Mouse (Mus musculus): ENCODE data around the gene Tmpo.
"Not testable (repeated sequence)": the region's sequence is repeated elsewhere in the genome, so short reads cannot be mapped to it uniquely, and the experiment has no call there.

The Tmpo gene

GRCm38 (mm10) chr10:91185721-91186120, 4.6 kb upstream of the Tmpo start:
- DNase-seq (ENCODE audit: low read depth, low spot score): no peak

DNA sequence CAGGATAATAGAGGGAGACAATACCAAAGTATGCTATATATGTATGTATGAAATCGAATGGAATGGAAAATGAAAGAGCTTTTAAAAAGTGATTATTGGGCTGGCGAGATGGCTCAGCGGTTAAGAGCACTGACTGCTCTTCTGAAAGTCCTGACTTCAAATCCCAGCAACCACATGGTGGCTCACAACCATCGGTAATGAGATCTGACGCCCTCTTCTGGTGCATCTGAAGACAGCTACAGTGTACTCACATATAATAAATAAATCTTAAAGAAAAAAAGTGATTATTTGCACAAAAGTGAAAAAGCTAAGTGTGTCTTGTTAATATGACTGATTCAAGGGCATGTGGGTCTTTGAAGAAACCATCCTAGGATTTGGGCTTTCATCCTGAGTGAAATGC, 3.8 kb upstream of the Tmpo start:
- not testable (repeated sequence) for DNase-seq (ENCODE audit: low read depth, low spot score)

GRCm38 (mm10) chr10:91183316-91183715, 2.2 kb upstream of the Tmpo start:
- DNase-seq (ENCODE audit: low read depth, low spot score): no peak

- DNase-seq (ENCODE audit: low read depth, low spot score): no peak
These were observed 1.3 kb upstream of the Tmpo start for GRCm38 (mm10) chr10:91182291-91182990.

- DNase-seq (ENCODE audit: low read depth, low spot score): peak; percentile 99
These were observed 560 bp upstream of the Tmpo start for GRCm38 (mm10) chr10:91181461-91182288.

GRCm38 (mm10) chr10:91180301-91180700, 814 bp downstream of the Tmpo start:
- no peak for DNase-seq (ENCODE audit: low read depth, low spot score)

GRCm38 (mm10) chr10:91179834-91180233, 1.3 kb downstream of the Tmpo start:
- DNase-seq (ENCODE audit: low read depth, low spot score): no peak

DNA sequence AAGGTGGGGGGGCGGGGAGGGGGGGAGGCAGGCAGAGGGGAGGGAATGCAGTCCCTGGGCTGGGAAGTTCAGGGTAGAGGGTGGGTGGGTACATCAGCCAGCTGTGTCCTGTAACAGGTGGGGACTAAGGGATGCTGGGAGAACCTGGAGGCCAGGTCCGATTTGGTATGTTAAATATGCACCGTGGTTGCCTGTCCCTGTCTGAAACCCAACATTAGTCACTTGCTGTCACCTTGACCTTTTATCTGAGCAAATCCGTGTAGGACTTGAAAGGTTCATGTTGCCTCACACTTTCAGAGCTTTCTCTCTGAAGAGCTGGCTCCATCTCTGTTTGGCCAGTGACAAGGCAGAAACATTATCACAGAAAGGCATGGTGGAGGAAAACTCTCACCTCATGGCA, 3.9 kb downstream of the Tmpo start:
- no peak for DNase-seq (ENCODE audit: low read depth, low spot score)

DNA sequence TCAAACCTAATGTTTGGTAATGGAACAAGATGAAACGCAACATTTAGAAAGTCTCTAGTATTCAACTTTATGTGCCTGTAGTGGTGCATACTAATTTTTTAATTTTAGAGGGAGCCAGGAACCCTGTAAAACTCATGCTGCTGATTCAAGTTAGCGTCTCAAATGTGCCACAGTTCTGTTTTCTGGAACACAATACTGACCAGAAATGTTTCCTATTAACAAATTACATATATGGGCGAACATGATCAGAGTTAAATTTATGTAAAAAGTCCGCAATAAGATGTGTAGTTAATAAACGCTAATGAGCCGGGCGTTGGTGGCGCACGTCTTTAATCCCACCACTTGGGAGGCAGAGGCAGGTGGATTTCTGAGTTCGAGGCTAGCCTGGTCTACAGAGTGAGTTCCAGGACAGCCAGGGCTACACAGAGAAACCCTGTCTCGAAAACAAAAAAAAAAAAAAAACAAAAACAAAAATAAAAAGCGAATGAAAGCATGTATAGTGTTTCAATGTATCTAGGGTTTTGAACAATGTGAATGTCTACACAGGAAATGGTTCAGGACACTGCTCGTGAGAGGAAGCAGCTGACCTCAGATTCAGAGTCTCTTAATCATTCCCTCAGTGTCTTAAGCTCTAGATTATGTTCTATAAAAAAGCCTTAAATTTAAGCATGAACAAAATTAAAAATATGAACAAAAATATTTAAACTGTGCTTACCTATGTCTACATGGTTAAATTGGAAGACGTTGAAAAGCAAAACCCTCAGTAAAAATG, 8.6 kb downstream of the Tmpo start:
- DNase-seq (ENCODE audit: low read depth, low spot score): no peak

DNA sequence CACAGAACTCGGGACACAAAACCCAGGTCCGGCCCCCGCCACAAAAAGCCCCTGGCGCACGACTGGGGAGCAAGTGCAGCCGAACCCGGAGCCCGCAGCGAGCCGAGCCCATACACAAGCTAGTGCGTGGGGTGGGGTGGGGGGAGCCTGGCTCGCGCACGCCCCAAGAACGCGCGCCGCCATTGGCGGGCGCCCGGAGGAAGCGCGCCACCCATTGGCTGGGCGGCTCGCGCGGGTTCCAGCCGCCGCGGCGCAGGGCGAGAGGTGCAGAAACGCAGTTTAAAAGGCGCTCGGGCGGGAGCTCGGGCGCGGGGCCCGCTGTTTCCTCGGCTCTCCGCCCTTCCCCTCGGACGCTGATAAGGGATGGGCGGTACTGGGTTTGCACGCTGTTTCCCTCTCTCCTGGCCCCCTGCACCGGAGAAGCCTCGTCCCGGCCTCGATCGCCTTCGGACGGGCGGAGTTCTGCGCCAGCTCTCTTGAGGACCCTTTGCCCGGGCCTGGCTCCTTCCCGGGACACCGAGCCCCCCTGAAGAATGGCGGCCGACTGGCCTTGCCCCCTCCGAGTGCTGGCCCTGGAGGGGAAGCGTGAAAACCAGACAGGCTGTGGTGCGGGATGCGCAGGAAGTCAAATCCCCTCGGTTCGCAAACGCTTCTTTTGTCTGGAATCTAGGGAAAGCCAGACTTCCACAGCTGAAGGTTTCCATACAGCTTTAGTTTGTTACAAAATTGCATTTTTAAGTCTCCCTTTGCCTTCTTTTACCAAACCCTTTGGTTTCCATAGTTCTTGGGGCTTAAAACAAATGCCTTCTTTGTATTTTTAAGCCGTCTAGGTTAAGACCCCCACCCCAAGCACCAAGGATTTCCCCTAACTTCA, 9.4 kb downstream of the Tmpo start:
- peak; percentile 86 for DNase-seq (ENCODE audit: low read depth, low spot score)

DNA sequence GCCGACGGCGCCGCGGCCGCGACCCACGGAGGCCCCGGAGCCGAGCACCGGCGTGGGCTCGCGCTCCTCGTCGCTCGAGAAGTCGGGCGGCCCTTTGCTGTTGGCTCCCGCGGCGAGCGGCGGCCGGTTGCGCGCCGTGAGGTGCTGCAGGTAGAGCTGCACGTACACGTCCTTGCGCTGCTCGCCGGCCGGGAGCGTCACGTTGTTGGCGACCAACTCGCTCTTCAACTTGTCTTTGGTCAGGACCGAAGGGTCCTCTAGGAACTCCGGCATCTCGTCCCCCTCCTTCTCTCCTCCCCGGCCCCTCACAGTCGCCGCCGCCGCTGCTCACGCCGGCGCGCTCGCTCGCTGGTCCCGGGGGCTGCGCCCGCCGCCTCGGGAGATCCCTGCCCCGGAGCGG, 10.1 kb downstream of the Tmpo start:
- DNase-seq (ENCODE audit: low read depth, low spot score): no peak

DNA sequence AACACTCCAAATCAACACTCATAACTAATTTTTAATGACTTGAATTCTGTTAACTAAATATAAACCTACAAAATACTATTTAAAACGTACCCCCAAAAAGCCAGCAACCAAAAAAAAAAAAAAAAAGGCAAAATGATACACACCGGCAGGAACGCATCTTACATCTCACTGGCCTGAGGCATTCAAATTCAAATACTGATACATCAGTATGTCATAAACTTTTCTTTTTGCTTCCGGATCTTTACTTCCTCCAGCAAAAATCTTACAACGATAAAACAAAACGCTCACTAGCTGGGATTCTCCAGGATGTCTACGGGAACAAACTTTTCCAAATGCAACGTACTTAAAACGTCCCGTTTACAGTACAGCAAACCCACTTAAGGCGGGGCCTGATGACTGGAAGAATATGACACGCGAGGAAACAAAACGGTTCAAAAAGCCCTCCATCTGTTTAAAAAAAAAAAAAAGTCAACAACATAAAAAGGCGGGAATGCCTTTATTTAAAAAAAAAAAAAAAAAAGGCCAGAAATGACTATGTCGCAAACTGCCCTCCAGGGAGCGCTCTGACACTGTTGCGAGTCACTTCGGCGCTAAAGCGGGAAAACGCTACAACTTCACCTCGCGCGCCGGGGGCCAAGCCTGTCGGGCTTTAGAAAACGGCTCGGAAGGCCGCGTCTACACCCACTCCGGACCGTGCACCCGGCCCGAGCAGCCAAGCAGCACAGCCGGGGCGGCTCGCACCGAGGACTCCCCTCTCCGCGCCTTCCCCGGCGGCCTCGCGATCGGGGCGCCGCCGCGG, 10.8 kb downstream of the Tmpo start:
- peak; percentile 83 for DNase-seq (ENCODE audit: low read depth, low spot score)

- DNase-seq (ENCODE audit: low read depth, low spot score): no peak
These were observed 11.6 kb downstream of the Tmpo start for GRCm38 (mm10) chr10:91169414-91170065.

DNA sequence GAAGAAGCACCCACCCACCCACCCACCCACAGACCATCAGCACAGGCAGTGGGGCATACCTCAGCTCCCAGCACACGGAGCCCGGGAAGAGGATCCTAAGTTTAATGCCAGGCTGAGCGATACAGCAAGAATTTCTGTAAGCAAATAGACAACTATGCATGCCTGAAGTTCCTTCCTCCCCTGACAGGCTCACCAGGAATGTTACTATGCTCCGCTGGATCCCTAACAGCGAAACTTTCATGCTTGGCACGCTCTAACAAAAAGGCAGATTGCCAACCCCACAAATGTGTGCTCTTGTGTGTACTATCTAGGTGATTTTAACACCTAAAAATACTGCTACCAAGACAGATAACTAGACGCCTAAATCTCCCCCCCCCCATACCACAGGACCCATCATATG, 13.8 kb downstream of the Tmpo start:
- DNase-seq (ENCODE audit: low read depth, low spot score): no peak

- no peak for DNase-seq (ENCODE audit: low read depth, low spot score)
These were observed 14.2 kb downstream of the Tmpo start for GRCm38 (mm10) chr10:91166890-91167289.

- no peak for DNase-seq (ENCODE audit: low read depth, low spot score)
These were observed 15.3 kb downstream of the Tmpo start for GRCm38 (mm10) chr10:91165850-91166249.

DNA sequence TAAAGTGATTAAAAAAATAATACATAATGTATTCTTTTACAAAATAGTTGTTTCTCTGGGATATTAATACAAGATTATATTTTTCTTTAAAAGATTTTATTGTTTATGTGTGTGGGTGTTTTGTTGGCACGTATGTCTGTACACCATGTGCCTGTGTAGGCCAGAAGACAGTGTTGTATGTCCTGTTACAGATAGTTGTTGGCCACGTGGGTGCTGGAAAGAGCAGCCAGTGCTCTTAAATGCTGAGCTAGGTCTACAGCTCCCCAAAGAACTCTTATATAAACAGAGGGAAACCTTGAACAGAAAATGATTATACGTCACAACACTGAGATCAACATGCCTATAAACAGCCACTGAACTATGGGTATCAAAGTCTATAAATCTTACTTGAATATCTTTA, 16.6 kb downstream of the Tmpo start:
- DNase-seq (ENCODE audit: low read depth, low spot score): no peak

GRCm38 (mm10) chr10:91162511-91163163, 18.5 kb downstream of the Tmpo start:
- no peak for DNase-seq (ENCODE audit: low read depth, low spot score)

GRCm38 (mm10) chr10:91162077-91162476, 19.0 kb downstream of the Tmpo start:
- DNase-seq (ENCODE audit: low read depth, low spot score): no peak
